Mouse (Mus musculus) midbrain, embryonic 16.5 days (tissue): ENCODE data around the gene Zfp280d. TPM values are rescaled to one million over a fixed set of nuclear protein-coding genes. Genes with fewer than 3 reads are reported as not detected.

Experiments
- ATAC-seq: fragments of 200-750 bp; cut with Nextera tagmentation; 2 replicates; pipeline ENCODE4 v1.8.0; 2017; ENCODE audit warnings: moderate TSS enrichment
- H3K27ac ChIP-seq: fragments of 300-500 bp; sonication (generic); 2 replicates; pipeline ENCODE4 v1.5.1; 2014; ENCODE audit warnings: mild to moderate bottlenecking, low read length, mixed read lengths
- H3K27me3 ChIP-seq: fragments of 300-500 bp; sonication (generic); 2 replicates; pipeline ENCODE4 v1.6.1; 2014; ENCODE audit warnings: low read depth, low read length, mixed read lengths; ENCODE audit not compliant: control insufficient read depth, insufficient read depth
- H3K36me3 ChIP-seq: fragments of 300-500 bp; sonication (generic); 2 replicates; pipeline ENCODE4 v1.6.1; 2014; ENCODE audit warnings: mild to moderate bottlenecking, low read length, moderate library complexity, mixed read lengths; ENCODE audit not compliant: control insufficient read depth, insufficient read depth
- H3K4me1 ChIP-seq: fragments of 300-500 bp; sonication (generic); 2 replicates; pipeline ENCODE4 v1.6.1; 2014; ENCODE audit warnings: mild to moderate bottlenecking, low read length, mixed read lengths; ENCODE audit not compliant: control insufficient read depth, insufficient read depth
- H3K4me2 ChIP-seq: fragments of 300-500 bp; sonication (generic); 2 replicates; pipeline ENCODE4 v1.6.1; 2014; ENCODE audit warnings: mild to moderate bottlenecking, low read length, mixed read lengths
- H3K4me3 ChIP-seq: fragments of 300-500 bp; sonication (generic); 2 replicates; pipeline ENCODE4 v1.5.1; 2014; ENCODE audit warnings: low read depth, mild to moderate bottlenecking, low read length, moderate library complexity, mixed read lengths
- H3K9ac ChIP-seq: fragments of 300-500 bp; sonication (generic); 2 replicates; pipeline ENCODE4 v1.6.1; 2014; ENCODE audit warnings: low read depth, low read length, mixed read lengths
- H3K9me3 ChIP-seq: fragments of 300-500 bp; sonication (generic); replicated peaks from 2 replicates; pipeline ENCODE4 v1.6.1; 2014; ENCODE audit warnings: mild to moderate bottlenecking, low read length, mixed read lengths; ENCODE audit not compliant: control insufficient read depth, poor library complexity, severe bottlenecking
- WGBS: fragments of 180-500 bp; shearing (Covaris S2); extraction: QIAGEN DNeasy Blood & Tissue Kit; methylation state at CpG from one replicate; pipeline ENCODE4 v1.1.7; 2014; 5-methylcytosine and 5-hydroxymethylcytosine counted together
- polyA plus RNA-seq: library from polyadenylated mRNA; unstranded; fragments of >200 nt; fragmentation: Nextera tagmentation; extraction: Ambion mirVana; gene quantifications from 2 replicates; pipeline ENCODE4 v1.2.1, GENCODE M21; 2015

The Zfp280d gene
- polyA plus RNA-seq, 1 experiment from 2014 or later, result 38.6 TPM

DNA sequence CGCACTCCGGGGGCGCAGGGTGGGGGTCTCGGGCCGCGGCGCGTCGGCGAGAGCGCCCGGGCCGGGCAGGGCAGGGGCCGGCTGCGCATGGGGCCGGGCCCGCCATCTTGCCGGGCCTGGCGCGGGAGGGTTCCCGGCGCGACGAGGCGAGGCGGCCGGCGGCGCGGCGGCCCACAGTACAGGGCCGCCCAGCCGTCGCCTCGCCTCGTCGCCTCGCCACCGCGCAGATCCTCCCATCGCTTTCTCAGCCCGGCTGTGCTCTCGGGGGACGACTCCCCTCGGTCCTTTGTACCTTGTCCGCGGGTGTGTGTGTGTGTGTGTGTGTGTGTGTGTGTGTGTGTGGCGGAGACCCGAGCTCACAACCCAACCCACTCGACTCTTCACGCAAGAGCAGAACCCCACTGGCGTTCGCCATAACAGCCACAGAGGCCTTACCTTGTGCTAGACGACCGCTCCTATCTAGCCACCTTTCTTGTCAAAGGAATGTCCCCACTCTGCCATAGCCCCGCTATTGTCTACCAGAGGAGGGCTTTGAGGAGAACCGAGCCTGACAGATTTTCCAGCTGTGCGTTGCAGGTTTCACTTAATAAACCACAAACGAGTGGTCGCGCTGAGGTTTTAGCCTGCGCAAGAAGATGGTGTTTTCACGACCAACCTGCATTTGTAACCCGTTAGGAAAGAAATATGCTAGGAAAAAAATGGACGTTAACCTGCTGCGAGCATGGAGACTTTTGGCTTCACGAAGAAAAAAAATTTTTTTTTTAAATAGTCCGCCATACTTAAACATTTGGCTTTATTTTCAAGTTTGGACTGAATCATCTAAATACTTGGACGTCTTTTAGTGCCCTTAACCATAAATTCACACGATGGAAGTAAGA lies 680 bp downstream of the Zfp280d start:
- ATAC-seq, result peak; percentile 87
- Histone ChIP-seq H3K36me3 (no peaks in the 10 kb centered on the region), H3K9me3 (no peaks in the 10 kb centered on the region), H3K27ac (peak overlapping the region; percentile 98), H3K9ac (peak overlapping the region; percentile 88), H3K27me3 (no peaks in the 10 kb centered on the region), H3K4me2 (peak overlapping the region; percentile 75), H3K4me1 (peaks cover 19% of the 10 kb centered on the region), H3K4me3 (peak overlapping the region; percentile 69)
- 2% methylated on average over 47 of the region's 70 CpGs for WGBS

DNA sequence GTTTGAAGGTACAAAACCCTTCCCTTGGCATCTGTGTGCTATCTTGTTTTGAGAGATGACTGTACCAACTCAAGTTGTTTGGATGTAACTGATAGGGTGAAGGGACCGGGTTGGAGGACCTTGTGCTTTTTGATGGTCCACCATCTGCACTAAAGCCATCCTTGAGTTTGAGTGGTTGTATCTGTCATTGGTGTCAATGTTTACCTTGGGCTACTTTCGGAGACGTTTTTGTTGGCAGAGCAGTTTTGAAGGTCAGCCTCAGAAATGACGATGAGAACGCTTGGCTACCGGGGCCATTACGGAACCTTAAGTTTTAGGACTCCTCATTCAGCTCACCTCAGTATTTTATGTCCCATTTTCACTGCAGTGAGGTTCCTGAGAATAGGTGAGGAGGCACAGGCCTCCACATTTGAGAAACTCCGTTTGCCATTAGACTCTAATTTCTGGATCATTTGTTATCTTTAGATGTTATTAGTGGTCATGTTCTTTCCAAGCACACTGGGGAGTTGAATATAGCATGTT lies 1.4 kb downstream of the Zfp280d start:
- ATAC-seq, result no peak

DNA sequence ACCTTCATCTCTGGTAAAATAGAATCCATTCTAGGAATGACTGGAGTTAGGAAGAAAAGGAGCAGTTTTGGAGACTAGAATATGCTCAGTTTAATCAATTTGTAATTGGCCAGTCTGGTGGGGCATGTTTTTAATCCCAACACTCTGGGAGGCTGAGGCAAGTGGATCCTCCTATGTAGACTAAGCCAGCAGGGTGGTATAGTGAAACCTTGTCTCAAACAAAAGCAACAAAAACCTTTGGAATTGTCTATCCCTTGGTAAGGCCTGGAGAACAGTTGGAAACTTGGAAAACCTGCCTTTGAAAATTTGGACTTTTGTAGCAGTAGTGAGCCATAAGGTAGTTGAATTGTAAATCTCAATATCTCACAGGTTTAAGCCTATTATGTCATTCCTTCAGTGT lies 2.3 kb downstream of the Zfp280d start:
- Histone ChIP-seq H3K4me2 (peak overlapping the region; percentile 43), H3K4me1 (peaks cover 19% of the 10 kb centered on the region), H3K4me3 (peak overlapping the region; percentile 10; the same call in 1 of the 2 replicates), H3K36me3 (no peaks in the 10 kb centered on the region), H3K27me3 (no peaks in the 10 kb centered on the region), H3K27ac (no peak overlapping the region), H3K9me3 (no peaks in the 10 kb centered on the region), H3K9ac (no peak overlapping the region)
- no peak for ATAC-seq

More for the DNA sequence above, 1.4 kb downstream of the Zfp280d start:
- Histone ChIP-seq H3K4me2 (peak overlapping the region; percentile 75), H3K36me3 (no peaks in the 10 kb centered on the region), H3K9me3 (no peaks in the 10 kb centered on the region), H3K9ac (peak overlapping the region; percentile 88), H3K27ac (peak overlapping the region; percentile 98), H3K27me3 (no peaks in the 10 kb centered on the region), H3K4me3 (peak overlapping the region; percentile 69), H3K4me1 (peaks cover 19% of the 10 kb centered on the region)
- WGBS, result 42% methylated on average over 8 of the region's 8 CpGs

DNA sequence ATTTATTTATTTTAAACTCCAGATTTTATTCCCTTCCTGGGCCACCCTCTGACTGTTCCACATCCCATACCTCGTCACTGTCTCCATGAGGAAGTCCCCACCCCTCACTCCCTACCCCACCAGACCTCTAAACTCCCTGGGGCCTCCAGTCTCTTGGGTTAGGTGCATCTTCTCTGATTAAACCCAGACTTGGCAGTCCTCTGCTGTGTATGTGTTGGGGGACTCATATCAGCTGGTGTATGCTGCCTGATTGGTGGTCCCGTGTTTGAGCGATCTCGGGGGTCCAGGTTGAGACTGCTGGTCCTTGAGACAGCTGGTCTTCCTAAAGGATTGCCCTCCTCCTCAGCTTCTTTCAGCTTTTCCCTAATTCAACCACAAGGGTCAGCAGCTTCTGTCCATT lies 5.3 kb downstream of the Zfp280d start:
- Histone ChIP-seq H3K9ac (no peak overlapping the region), H3K27me3 (no peaks in the 10 kb centered on the region), H3K4me3 (no peak overlapping the region), H3K27ac (no peak overlapping the region), H3K4me2 (no peak overlapping the region), H3K4me1 (peaks cover 17% of the 10 kb centered on the region), H3K36me3 (no peaks in the 10 kb centered on the region), H3K9me3 (0 out of 2 replicates have a peak, but pooled peaks cover 2% of the 10 kb centered on the region)
- ATAC-seq, result no peak
- 93% methylated on average over 4 of the region's 4 CpGs for WGBS

DNA sequence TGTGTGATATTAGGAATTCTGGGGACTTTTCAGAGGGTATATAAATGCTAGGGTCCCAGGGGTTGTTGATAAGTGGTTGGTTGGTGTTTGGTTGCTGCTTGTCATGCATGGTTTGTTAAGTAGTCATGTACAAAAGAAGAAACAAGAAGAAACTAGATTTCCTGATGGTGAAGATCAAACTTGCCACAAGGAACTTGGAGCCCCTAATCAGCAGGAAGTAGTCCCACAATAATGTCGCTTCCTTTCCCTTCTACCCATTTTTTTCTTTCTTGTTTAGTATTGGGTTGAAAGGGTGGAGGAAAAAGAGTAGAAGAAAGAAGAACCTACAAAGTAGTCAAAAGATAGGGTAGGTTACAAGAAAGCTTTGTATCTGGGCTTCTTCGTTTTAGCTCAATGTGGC lies 13.0 kb downstream of the Zfp280d start:
- no peak for ATAC-seq
- Histone ChIP-seq H3K36me3 (no peaks in the 10 kb centered on the region), H3K27me3 (no peaks in the 10 kb centered on the region), H3K4me1 (no peaks in the 10 kb centered on the region), H3K9ac (no peak overlapping the region), H3K9me3 (0 out of 2 replicates have a peak, but pooled peaks cover 2% of the 10 kb centered on the region), H3K4me3 (no peak overlapping the region), H3K27ac (no peak overlapping the region), H3K4me2 (no peak overlapping the region)
- 97% methylated on average over 2 of the region's 2 CpGs for WGBS

DNA sequence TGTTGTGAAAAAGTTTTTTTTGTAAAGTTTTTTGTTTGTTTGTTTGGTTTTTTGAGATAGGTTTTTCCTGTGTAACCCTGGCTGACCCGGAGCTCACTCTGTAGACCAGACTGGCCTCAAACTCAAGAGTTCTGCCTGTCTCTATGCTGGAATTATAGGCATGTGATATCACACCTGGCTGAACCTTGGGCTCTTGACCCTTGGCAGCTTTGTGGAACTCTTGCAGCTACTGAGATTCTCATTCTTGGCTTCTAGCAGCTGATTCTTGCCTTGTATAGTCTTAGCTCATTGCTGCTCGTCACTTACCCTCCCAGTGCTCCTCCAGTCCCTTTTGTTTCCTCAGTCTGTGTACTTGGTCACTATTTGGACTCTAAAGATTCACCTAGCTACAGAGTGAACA lies 13.6 kb downstream of the Zfp280d start:
- Histone ChIP-seq H3K4me2 (no peak overlapping the region), H3K27me3 (no peaks in the 10 kb centered on the region), H3K36me3 (no peaks in the 10 kb centered on the region), H3K4me3 (no peak overlapping the region), H3K9me3 (0 out of 2 replicates have a peak, but pooled peaks cover 2% of the 10 kb centered on the region), H3K27ac (no peak overlapping the region), H3K9ac (no peak overlapping the region), H3K4me1 (no peaks in the 10 kb centered on the region)
- 88% methylated on average over 2 of the region's 2 CpGs for WGBS
- no peak for ATAC-seq

DNA sequence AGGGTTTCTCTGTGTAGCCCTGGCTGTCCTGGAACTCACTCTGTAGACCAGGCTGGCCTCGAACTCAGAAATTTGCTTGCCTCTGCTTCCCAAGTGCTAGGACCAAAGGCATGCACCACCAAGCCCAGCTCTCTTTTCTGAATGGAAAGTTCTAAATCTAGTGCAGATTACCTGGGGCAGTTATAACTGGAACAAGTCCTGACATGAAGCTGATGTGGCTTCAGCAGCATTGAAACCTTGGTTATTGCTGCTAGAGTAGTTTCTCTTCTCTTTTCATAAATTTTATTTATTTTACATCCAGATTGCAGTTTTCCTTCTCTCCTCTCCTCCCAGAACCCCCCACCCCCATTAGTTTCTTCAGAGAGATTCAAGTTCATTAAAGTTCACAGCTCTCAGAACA lies 14.4 kb downstream of the Zfp280d start:
- no peak overlapping the region for H3K27ac ChIP-seq
- 95% methylated on average over 1 of the region's 1 CpGs for WGBS

DNA sequence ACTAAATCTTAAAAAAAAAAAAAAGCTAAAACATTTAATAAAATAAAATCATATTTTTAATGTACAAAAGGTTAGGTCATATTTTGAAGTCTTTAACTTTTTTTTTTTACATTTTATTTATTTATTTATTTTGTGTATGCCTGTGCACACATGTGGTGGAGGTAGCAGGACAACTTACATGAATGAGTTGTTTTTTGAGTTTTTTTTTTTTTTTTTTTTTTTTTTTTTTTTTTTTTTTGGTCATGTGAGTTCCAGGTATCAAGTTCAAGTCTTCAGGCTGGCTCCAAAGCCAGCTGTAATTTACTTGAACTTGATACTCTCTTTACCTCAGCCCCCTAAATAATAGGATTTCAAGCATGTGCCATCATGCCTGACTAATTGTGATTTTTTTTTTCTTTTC lies 19.4 kb downstream of the Zfp280d start:
- Histone ChIP-seq H3K27me3 (no peaks in the 10 kb centered on the region), H3K4me1 (no peaks in the 10 kb centered on the region), H3K9me3 (no peaks in the 10 kb centered on the region), H3K27ac (no peak overlapping the region), H3K36me3 (no peaks in the 10 kb centered on the region), H3K4me3 (no peak overlapping the region), H3K9ac (no peak overlapping the region), H3K4me2 (no peak overlapping the region)
- ATAC-seq, result no peak

More for the DNA sequence above, 14.4 kb downstream of the Zfp280d start:
- no peak overlapping the region for H3K9ac ChIP-seq
- no peak overlapping the region for H3K4me2 ChIP-seq
- H3K36me3 ChIP-seq, result no peaks in the 10 kb centered on the region
- ATAC-seq, result no peak
- H3K4me1 ChIP-seq, result no peaks in the 10 kb centered on the region
- no peaks in the 10 kb centered on the region for H3K27me3 ChIP-seq
- no peak overlapping the region for H3K4me3 ChIP-seq
- no peaks in the 10 kb centered on the region for H3K9me3 ChIP-seq

DNA sequence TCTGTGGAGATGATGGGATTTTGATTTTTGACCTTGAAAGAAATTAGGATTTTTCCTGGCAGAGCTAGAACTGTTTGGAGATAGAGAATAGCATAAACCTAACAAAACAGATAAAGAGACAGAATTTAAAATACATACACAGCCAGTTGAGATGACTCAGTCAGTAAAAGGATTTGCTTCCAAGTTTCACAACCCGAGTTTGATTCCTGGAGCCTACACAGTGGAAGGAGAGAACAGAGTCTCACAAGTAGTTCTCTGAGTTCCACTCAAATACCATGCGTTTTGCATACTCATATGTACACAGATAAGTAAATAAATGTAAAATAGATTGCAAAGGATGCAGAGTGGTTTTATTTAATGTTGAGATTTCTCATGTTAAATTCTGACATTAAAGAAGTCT lies 35.1 kb downstream of the Zfp280d start:
- Histone ChIP-seq H3K36me3 (peaks cover 11% of the 10 kb centered on the region; the same call in 1 of the 2 replicates), H3K4me3 (no peak overlapping the region), H3K27me3 (no peaks in the 10 kb centered on the region), H3K4me1 (no peaks in the 10 kb centered on the region), H3K9ac (no peak overlapping the region), H3K27ac (no peak overlapping the region), H3K9me3 (no peaks in the 10 kb centered on the region), H3K4me2 (no peak overlapping the region)
- no peak for ATAC-seq
- 95% methylated on average over 2 of the region's 2 CpGs for WGBS
